Mouse (Mus musculus): ENCODE results near the gene Wdr90.

- TF ChIP-seq CTCF (IDR thresholded peaks at IDR 0.05; ENCODE audit: extremely low read depth, insufficient read depth, insufficient read length, insufficient replicate concordance) (no peak), POLR2A (IDR thresholded peaks at IDR 0.05; ENCODE audit: low read depth, low read length) (no peak)
Measured at GRCm38 (mm10) chr17:25841117-25841880, 20.0 kb downstream of the Wdr90 start, which contains the start of gene Gm20683.
